Mouse (Mus musculus) E14TG2a.4 (cell line): Measurements from ENCODE around the gene Gm44511.

Source experiments
- CTCF ChIP-seq: conservative IDR thresholded peaks from 2 replicates; pipeline ENCODE4 v1.5.1; 2014; ENCODE audit warnings: low read length
- POU5F1 ChIP-seq: IDR thresholded peaks from 2 replicates; pipeline ENCODE4 v1.6.1; 2014; ENCODE audit warnings: low read length, borderline replicate concordance

DNA sequence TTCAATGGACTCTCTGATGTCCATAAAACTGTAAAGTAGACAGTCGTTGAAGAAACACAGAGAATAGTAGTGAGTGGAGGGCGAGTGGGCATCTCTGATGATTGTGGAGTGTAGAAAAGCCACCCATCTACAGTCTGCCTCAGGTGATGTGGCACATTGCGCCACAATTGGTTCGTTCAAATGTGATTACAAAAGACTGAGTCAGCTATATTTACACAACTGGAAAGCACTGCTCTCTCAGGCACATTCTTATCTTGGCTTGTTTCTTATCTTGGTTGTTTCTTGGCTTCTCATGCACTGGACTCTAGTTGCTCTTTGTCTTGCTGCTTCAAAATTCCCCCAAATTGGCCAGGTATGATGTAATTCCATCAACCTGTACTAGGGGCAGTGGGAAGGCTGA, 9.5 kb upstream of the Gm44511 start:
- TF ChIP-seq CTCF: no peak
- no peak for TF ChIP-seq POU5F1
